Mouse (Mus musculus): Measurements from ENCODE around the gene Zmym5.

DNA sequence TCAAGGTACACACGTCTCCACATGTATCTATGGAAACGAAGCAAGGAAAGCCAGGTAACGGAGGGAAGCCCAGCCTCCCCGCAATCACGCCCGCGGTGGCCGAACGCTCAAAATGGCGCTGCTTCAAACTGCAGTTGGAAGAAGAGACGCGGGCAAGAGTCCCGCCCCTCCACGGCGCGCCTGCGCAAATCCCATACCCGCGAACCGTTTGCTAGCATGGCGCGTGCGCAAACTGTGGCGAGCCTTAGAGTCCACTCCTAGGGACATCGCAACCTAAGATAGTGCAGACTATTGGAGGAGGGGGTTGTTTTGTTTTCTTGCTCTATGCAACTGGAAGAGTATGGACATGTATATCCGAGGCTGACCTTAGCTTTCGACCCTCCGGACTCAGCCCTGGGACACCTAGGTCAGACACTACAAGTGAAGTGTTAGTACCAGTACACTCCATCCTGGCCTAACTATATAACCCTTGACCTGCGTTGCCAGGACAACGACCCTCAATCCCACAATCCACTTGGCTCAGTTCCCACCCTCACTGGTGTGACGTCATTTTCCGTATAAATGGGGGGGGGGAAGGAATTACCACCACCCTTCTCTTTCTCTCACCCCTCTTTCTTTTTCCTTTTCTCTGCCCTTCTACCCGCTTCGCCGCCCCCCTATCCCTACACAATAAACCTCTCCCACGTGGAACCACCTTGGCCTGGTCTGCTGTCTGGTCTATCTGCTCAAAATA, 33.1 kb downstream of the Zmym5 start, which contains the start of gene Pspc1:
- TF ChIP-seq POLR2A (IDR thresholded peaks at IDR 0.05; ENCODE audit: extremely low read depth, insufficient read depth, low read length) (peak; percentile 99), CTCF (IDR thresholded peaks at IDR 0.05; ENCODE audit: extremely low read depth, insufficient read depth, low read length) (no peak)

Measured in cortical plate, adult 2 months (tissue).